Mouse (Mus musculus) left cerebral cortex, adult 11 months (tissue): ENCODE results near the gene Rexo1.
A peak's percentile ranks its signal among the peaks of the same experiment; 100 is the strongest.

ENCODE experiments used
- DNase-seq: peaks from one replicate; pipeline ENCODE4 v3.0.0; 2022; ENCODE audit warnings: low spot score

Rexo1 gene

GRCm38 (mm10) chr10:80553997-80554396 is 7.4 kb downstream of the Rexo1 start:
- no peak for DNase-seq

- DNase-seq: no peak
Observed at GRCm38 (mm10) chr10:80553575-80553974, 7.8 kb downstream of the Rexo1 start.

DNA sequence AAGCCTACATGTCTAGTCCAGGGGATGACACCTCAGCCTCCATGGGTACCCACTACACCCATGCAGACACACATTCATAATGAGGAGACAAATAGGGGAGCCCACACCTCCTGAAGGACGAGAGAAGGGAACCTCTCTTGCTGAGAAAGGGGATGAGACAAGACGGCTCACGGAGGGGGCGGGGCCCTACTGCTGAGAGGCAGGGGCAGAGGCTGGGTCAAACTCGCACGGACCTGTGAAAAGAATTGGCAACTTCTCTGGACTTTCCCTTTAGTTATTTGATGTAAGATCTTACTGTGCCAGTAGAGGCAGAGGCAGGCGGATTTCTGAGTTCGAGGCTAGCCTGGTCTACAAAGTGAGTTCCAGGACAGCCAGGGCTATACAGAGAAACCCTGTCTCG is 9.0 kb downstream of the Rexo1 start:
- no peak for DNase-seq

GRCm38 (mm10) chr10:80549279-80549678 is 12.1 kb downstream of the Rexo1 start:
- no peak for DNase-seq

DNA sequence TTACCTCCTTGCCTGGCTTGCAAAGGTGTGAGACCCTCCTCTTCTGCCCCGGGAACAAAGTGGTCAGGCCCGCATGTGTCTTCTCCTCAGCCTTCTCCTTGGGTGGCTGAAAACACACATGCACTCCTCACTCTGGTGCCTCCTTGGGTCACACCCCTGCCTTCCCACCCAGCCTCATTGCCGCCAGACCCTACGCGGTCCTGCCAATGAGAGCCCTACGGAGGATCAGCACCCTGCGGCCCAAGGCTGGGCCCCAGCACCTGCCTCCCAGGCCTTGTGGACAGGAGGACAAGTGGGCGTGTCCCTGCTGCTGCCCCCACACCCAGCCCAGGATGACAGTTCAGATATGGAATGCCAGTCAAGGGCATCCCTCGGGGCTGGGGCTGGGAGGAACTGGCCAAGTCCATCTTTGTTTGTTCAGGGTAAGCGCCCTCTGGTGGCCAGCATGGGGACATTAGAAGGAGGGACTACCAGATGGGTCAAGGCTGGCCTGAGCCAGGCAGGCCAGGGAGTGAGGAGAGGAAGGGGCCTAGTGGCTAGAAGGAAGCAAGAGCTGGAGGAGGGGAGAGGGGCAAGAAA is 12.8 kb downstream of the Rexo1 start:
- DNase-seq: no peak

GRCm38 (mm10) chr10:80547539-80547938 is 13.8 kb downstream of the Rexo1 start:
- no peak for DNase-seq

DNA sequence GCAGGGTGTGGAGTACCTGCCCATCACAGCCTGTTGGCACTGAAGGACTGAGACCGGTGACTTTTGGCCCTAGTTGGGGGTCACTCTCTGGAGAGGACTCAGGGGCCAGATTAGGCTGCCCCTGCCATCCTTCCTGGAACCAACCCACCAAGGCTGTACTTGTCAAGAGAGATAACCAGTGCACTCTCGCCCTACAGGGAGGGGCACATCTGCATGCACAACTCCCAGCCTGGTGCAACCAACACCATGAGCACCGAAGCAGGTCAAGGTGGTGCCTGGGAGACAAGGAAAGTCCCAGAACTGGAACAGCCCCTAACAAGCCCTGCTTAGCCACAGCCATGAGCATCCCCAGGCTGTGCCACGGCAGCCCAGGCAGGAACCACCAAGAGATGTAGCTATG is 14.4 kb downstream of the Rexo1 start:
- no peak for DNase-seq

GRCm38 (mm10) chr10:80545590-80545989 is 15.8 kb downstream of the Rexo1 start:
- no peak for DNase-seq

GRCm38 (mm10) chr10:80543873-80544272 is 17.5 kb downstream of the Rexo1 start:
- no peak for DNase-seq

DNA sequence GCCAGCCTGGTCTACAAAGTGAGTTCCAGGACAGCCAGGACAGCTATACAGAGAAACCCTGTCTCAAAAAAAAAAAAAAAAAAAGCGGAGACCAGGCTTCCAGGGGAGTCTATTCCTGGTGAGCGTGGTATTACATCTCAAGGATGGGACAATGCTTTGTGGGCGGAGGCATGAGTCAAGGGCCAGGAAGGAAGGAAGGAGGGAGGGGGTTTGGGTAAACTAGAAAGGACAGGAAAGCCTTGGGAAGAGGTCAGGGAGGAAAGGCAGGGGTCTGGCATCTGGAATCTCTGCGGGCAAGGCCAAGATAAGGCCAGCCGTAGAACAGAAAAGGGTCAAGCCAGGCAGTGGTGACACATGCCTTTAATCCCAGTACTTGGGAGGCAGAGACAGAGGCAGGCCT is 21.9 kb downstream of the Rexo1 start:
- DNase-seq: no peak

DNA sequence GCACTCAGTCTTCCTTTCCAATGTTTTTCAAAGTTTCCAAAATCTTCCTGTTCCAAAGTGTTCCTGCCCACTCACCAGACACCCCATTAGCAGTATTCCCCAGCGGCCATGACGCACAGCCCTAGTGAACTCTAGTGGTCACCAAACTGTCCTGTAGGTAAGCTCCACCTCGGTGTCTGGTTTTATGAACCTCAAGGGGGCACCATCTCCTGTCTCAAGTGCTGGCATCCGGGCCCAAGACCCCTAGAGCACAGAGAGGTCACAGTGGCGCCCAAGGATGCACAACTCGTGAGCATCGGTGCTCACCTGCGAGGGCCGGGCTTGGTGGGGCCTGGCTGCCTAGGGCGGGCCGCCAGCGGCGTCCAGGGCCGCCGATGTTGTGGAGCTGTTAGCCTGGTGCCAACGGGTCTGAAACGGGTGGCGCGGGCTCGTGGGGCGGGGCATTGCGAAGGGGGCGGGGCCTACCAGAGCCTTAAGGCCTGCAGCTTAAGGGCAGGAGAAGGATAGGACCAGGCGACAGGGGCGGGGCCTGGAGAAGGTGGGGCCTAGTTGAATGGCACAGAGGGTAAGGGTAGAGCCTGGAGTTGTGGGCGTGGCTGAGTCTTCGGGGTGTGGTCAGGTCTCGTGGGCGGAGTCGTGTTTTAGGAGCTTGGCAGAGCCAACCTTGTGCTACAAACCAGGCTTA is 22.5 kb downstream of the Rexo1 start, which contains the start of gene Atp8b3:
Gene Atp8b3 (minus strand): TSS at position 415 of the 685 bp plus-strand sequence.
- no peak for DNase-seq

DNA sequence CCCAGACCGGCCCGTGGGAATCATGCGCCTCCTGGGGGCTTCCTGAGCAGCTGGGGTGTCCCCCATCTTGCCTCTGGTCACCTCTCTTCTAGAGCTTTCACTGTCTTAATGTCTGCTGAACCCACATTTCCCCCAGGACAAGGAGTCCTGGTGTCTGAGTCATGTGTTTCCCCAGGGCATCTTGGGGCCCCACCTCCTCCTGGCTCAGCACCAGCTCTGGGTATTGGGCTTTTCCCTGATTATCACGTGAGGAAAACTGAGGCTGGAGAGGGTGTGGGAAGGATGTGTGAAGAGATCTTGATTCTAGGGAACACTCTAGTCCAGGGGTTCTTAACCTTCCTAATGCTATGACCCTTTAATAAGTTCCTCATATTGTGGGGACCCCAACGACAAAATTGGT is 23.2 kb downstream of the Rexo1 start:
- no peak for DNase-seq

GRCm38 (mm10) chr10:80535711-80536110 is 25.6 kb downstream of the Rexo1 start:
- DNase-seq: no peak

GRCm38 (mm10) chr10:80535071-80535470 is 26.3 kb downstream of the Rexo1 start:
- DNase-seq: no peak

DNA sequence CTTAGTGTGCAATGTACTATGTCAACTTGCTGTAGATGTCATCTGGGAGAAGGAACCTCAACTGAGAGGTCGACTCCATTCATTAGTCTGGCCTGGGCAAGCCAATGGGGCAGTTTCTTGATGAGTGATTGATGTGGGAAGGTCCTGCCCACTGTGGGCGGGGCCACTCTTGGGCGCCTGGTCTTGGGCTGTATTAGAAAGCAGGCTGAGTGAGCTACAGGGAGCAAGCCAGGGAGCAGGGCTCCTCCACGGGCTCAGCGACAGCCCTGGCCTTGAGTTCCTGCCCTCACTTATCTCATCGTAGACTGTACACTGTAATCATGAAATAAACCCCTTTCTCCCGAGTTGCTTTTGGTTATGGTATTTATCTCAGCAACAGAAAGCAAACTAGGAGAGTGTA is 27.7 kb downstream of the Rexo1 start:
- no peak for DNase-seq

DNA sequence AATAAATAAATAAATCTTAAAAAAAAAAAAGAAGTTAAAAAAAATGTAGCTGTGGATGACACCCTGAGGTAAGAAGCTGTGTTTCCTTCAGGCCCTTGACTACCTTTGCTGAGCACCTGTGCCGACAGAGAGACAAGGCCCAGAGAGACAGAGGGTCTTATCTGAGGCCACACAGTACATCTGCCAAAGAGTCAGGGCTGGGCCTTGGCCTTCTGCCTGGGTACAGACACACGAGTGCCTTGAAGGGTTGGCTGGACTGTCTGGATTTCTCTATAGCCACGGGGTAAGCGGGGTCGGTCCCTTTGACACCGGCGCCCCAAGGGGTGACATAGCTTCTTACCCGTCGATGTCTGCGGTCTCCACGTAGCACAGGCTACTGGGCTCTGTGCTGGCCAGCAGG is 28.6 kb downstream of the Rexo1 start:
- no peak for DNase-seq

DNA sequence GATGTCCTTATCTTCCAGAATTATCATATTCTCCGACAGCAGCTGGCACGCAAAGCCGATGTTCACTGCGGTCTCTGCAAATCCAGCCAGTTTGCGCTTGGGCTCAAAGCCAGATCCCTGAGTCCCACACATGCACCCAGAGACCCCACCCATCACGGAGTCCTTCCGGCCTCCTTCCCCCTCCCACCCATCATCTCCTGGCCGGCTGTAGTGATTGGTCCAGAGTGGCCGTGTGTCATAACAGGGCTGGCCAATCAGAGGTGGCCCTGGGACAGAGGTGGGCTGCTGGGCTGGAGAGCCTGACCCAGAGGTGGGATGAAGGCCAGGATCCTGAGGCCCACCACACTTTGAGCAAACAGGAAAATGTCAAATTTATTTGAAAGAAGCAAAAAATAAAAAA is 35.2 kb downstream of the Rexo1 start:
- no peak for DNase-seq

DNA sequence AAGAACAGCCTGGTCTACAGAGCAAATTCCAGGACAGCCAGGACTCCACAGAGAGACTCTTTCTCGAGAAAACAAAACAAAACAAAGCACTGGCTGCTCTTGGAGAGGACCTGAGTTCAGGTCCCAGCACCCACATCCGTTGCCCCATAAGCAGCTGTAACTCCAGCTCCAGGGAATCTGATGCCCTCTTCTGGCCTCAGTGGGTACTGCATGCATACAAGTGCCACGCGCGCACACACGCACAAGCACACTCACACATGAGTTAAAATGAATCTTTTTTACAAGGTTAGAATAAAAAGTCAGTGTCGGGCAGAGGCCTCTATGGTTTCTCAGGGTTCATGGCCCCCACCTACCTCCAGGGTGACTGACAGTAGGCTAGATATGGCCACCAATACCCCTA is 38.1 kb downstream of the Rexo1 start:
- DNase-seq: no peak

GRCm38 (mm10) chr10:80519287-80519686 is 42.1 kb downstream of the Rexo1 start:
- no peak for DNase-seq

GRCm38 (mm10) chr10:80513739-80514138 is 47.6 kb downstream of the Rexo1 start:
- no peak for DNase-seq

GRCm38 (mm10) chr10:80510273-80510660 is 51.1 kb downstream of the Rexo1 start:
- DNase-seq: no peak

- peak; percentile 26 for DNase-seq
Observed at GRCm38 (mm10) chr10:80509412-80510272, 51.7 kb downstream of the Rexo1 start.

DNA sequence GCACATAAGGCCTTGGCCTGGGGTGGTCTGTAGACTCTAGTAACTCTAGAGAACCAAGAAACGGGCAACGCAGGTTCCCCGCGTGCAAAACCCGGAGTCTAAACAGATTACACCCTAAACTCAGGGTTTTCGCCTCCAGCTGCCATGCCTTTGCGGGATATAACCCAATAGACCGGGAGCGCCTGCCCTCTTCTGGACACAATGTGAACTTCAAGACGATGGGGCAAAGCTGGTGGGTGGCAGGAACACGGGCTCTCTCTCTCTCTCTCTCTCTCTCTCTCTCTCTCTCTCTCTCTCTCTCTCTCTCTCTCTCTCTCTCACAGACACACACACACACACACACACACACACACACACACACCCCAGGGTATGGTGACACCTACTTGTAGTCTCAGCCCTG is 55.1 kb downstream of the Rexo1 start:
- peak; percentile 13 for DNase-seq
